Mouse (Mus musculus) thymus, postnatal 36 days (tissue): Measurements from ENCODE around the gene Dclk2.

Experiments used
- DNase-seq, 2 experiments: peaks; one replicate each; pipeline ENCODE4 v3.0.0; 2022; ENCODE audit warnings: mixed read lengths in 2 of 2

Gene Dclk2

DNA sequence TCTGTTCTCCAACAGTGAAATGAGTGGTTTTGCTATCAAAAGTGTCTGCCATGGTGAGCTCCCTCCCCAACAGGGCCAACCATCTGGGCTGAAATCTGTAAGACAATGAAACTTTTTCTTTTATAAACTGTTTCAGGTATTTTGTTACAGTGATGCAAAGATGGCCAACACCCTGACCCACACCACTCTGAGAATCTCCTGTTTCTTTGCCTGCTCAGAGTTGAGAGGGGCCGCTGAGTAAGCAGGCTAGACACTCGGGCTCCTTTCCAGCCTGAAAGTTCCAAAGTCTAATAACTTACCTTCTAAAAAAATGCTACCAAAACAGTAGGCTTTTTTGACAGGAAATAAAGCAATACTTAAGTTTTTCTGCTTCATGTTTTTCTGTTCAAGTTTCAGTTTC lies 78.2 kb downstream of the Dclk2 start:
- DNase-seq, result no peak

DNA sequence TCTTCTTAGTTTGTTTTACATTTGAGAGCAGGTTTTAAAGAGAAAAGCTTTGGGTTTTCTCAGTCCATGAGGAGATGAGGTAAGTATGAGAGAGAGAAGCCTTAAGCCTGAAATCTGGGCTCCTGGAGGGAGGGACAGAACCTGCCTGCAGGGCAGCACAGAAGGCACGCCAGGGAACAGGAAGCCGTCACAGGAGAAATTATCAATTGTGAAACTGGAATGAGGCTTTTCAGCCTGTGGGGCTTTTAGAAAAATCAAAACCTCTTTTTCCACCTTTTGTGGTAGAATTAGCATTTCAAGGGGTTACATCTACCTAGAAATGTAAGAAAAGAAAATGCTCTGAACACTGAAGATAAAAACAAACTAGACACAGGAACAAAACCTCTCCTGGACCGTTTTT lies 81.0 kb downstream of the Dclk2 start:
- no peak for DNase-seq

DNA sequence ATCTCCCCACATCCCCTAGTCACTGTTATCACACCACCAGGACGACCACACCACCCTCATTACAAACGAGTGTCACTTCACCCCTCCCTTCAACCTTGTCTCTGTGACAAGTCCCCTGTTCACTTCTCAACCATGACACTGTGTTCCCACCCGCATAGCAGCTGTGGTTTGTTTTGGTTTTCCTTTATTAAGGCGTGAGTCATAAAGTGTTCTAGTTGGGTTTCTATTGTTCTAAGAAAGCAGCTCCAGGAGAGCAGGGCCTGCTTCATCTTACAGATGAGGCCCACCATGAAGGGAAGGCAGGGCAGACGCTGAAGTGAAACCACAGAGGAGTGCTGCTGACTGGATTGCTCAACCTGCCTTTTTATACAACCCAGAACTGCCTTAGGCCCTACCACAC lies 83.3 kb downstream of the Dclk2 start:
- no peak for DNase-seq

DNA sequence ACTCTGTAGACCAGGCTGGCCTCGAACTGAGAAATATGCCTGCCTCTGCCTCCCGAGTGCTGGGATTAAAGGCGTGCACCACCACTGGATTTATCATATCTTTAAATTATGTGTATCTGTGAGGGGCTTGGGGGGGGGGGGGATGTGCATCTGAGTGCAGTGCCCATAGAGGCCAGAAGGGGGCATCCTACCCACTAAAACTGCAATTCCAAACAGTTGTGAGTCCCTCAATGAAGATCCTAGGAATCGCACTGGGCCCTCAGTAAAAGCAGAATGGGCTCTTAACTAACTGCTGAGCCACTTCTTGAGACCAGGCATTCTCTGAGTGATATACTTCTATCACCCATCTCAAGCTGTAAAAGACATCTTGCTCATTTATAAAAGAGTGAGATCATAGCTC lies 85.5 kb downstream of the Dclk2 start:
- peak in 1 of 2 experiments; percentile 29 for DNase-seq

DNA sequence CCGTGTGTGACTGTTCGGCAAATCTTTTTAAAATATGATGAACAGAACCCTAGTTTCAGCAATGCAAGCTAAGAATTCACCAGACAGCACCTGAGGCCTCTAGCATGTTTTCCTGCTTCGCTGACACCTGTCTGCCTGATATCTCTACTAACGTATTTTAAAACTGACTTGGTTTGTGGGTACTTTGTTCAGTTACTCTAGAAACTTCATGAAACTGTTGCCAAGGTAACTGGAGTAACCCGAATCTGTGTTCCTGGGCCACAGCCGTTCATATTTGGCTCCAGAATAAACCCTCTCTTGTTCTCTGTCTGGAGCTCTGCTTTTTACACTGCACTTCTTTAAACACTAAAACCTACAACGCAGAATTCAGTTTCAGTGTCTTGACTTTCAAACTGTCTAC lies 86.3 kb downstream of the Dclk2 start:
- DNase-seq, result peak; percentile 29 to 47

DNA sequence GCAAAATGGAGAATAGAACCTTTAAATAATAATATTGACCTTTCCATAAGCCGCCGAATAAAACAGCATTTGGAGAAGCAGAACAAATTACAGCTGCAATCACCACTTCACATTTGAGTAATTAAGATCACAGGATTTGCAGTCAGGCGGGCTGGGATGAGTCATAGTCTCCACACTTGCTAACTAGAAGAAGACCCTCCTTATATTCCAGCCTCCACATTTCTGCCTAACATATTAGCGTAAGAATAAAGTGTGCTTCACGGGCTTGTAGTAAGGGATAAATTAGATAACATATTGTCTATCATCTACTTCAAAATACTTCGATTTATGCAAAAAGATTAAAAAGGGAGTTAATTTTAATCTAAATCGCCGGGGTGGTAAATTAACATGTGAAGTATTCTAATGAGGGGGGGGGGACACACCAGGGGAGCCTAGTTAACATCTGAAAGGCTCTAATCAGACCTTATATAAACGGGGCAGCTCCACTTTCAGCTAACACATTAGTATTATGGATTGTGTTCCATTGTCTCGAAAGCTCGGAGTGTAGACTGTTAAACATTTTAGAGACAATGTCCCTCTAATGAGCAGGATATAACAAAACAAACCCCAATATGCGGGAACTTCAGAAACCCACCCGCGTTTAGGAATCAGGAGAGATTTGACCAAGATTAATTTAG lies 87.9 kb downstream of the Dclk2 start:
- no peak for DNase-seq

DNA sequence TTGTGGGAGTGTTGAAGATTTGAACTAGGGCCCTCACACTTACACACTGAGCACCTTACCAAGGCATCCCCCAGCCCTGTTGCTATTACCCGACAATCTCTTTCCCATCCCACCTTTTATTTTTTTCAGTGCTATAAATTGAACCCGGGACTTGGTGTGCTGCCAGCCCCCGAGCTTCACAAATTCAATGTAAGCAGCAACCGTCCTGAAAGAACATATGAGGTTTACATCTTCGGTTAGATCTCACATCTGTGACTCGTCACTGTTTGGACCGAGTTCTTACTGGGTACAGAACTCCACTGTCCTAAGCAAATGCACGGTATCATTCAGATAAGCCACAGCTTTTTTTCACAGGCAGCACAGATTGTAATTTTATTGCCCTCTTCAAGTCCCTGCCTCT lies 88.5 kb downstream of the Dclk2 start:
- DNase-seq, result no peak

DNA sequence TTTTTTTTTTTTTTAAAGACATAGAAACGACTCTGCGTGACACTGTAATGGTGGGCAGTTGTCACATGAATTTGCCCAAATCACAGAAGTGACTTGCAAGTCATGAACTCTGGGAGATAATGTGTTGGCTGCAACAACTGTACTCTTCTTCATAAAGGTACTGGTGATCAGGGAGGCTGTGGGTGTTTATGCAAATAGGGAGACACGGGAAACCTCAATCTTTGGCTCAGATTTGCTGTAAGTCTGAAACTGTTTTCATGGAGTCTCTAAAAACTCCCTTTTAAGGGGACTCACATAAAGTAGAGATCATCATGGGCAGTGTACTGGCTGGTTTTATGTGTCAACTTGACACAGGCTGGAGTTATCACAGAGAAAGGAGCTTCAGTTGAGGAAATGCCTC lies 93.1 kb downstream of the Dclk2 start:
- DNase-seq, result no peak

DNA sequence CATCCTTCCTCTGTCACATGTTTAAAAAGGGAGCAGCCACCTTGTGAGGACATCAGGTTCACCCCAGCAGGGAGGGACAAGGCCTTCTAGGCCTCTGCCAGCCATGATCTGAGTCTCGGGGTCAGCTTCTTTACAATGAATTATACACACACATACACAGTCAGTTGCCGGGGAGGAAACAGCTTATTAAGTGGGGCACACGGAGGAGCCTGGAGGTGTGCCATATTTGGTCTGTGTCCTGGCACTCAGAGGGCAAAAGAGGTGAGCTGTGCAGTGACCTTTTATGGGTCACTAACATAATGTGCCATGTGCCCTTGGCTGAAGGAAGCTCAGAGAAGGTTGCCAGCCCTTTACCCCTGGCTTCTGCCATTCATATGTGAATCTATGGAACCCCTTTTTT lies 99.3 kb downstream of the Dclk2 start:
- DNase-seq, result no peak

DNA sequence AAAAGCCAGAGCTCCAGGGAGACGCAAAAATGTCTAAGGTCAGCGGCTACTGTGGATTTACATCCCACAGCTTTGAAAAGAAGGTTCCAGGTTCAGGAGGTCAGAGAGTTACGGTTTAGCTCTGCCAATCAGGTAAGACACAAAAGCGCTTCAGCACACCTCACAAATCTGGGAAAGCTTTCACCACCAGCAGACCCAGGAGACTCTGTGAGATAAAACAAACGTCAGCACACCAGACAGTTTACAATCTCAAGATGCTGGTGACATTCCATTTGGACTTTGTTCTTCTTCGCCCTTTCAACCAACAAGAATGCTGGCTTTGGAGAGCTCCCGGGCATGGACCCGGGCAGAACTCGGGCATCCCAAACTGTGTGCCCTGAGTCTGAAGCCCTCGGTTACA lies 100.3 kb downstream of the Dclk2 start:
- no peak for DNase-seq

DNA sequence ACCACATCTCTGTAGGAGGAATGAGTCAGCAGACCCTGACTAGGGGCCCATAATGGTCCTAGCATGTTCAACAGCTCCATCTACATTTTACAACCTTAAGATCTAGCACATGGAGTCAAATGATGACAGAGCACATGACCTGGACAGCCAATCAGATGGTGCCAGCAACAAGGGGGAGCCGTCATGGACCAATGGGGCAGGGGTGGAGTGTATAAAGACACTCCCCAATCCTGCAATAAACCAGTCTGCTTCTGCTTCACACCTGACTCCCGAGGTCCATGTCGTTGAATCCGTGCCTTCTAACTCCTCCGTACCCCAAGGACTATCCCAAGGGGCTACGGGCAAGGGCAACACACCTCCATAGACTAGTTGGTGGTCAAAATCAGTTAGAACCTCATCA lies 101.3 kb downstream of the Dclk2 start:
- DNase-seq, result no peak

DNA sequence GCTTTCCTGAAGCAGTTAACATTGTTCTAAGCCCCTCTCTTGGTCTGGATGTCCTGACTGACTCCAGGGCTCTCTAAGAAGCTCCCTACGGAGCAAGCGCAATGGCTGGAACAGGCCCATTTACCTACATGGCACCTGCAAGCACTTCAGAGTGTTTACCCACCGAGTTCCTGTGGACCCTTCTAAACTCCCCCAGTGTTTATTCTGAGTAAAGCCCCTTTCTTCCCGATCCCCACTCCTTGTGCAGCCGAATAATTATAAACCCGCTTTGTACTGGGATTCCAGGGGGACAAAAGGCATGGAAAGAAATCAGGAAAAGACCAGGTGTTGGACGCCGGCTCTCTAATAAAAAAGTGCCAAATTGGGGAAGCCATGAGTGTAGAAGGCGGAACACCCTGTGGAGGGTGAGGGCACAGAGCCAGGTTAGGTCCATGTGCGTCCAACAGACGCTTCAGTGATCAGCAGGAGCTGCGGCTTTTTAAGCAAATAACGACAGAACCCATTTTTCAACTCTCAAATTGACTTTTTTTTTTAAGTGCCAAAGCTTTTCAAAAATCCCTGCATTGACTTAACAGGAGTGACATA lies 102.6 kb downstream of the Dclk2 start:
- no peak for DNase-seq

DNA sequence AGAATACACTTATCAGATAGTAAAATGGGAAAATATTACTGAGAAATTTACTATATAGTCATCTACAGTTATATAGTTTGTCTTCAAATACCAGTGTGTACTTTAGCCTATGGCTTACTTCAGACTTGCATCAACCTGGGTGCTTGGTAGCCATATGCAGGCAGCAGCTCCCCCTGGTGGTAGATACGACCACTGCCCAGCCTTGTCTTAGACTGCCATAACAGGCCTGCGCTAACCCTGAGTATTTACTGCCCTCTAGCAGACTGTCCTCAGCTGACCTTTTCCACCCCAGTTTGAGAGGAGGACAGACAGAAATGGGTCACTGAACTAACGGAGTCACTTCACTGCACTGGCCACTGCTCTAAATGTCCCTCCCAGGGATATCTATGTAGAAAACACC lies 108.0 kb downstream of the Dclk2 start:
- peak; percentile 72 to 77 for DNase-seq

DNA sequence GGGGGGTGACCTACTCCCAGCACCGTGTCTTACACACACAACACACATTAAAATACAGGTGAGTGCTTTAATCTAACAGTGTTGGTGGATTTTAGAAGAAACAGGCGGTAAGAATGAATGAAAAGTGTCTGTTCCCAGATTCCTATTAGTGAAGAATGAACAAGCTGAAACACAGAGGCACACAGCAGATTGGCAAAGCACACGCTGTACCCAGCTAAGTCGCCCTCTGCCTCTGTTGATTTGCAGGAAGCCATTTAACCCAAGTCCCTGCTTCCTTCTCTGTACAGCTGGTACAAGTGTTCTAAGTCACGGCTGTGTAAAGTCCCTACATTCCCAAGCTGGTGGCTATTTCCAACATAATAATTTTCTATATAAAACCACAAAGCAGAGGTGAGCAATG lies 109.7 kb downstream of the Dclk2 start:
- no peak for DNase-seq

DNA sequence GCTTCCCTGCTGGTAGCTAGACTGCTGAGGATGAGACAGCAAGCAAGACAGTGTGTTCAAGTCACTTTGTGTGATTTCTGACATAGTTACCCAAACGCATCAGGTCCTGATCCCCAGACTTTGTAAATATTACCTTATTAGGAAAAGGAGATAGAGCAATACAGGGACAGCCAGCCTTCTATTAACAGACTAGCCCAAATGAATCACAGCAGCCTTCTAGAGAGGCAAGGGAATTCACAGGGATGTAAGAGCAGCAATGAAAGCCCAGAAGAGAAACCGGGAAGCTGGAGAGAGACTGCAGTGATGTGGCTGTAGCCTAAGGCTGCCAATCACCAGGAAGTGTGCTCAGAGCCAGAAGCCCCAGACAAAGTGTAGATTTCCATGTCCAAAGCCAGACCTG lies 111.0 kb downstream of the Dclk2 start:
- DNase-seq, result no peak

DNA sequence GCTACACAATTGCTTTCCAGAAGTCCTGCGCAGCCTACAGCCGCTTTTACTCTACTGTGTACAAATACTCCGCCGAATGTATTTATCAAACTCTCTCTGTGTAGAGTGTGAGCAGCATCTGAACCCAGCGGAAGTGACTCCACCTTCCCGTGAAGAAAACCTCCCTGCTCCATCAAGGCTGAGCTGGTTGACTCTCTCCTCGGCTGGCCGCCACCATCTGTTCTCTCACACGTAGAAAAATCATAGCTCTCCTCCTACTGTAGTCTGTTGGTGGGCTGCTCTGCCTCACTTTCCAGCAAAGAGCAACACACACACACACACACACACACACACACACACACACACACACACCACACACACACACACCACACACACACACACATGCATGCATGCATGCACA lies 111.5 kb downstream of the Dclk2 start:
- DNase-seq, result no peak

DNA sequence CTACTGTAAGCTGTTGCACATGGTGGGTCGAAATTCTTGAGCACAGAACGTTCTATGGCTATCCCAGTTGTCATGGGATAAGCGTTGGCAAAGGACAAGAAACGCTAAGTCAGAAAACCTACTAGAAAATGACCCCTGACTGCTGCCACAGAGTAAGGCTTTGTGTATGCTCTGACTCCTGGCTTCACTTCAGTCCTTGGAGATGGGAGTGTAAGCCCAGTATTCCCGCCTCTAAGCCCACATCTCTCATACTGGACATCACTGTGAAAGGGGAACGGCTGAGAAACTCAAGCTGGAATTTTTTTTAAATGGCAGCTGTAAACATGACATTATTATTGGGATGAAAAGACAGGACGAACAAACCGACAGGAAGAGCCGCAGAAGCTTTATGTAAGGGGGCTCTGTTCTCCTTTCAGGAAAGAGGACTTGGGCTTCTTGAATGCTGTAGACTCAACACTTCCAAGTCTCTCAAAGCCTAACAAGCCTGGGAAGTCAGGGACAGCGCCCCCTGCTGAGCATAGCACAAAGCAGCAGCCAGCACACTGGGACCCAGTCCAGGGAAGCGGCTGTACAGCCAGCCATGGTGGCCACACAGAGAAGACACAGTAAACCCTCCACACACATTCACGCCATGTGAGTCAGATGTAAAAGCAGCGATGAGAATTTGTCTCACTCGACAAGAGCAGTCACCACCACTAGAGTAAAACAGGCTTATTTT lies 112.7 kb downstream of the Dclk2 start:
- peak in 1 of 2 experiments; percentile 25 for DNase-seq

DNA sequence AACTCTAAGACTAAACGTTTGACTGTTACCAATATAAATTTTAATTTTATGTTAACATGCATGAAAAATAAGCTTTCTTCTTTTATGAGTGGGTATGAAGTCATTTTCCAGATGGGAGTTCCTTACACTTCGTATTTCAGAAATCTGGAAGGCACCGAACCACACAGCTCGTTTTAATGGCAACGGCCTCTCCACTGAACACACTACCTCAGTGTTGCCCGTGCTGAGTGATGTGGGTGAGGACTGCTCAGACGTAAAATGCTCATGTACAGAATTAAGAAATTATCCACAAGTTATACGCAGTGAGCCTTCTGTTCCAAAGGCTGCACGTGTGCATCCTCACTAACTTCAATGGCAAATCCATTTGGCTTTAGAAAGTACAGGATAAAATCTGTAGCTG lies 113.8 kb downstream of the Dclk2 start:
- DNase-seq, result no peak

DNA sequence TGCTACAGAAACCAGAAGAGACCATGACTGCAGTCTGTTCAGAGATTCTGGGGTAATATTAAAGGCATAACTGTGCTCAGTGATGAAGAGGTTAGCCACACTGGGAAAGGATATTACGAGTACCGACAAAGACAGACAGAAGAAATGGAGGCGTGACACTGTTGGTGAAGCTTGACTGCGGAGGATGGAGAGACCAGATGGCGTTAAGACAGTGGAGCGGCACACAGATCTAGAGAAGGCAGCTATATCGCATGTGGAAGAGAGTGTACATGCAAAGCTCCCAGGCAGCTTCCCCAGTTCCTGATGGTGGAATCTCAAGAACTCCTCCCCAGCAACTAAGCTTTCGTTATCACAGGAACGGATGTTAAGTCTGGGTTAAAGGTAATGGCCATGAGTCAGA lies 116.4 kb downstream of the Dclk2 start:
- DNase-seq, result no peak

DNA sequence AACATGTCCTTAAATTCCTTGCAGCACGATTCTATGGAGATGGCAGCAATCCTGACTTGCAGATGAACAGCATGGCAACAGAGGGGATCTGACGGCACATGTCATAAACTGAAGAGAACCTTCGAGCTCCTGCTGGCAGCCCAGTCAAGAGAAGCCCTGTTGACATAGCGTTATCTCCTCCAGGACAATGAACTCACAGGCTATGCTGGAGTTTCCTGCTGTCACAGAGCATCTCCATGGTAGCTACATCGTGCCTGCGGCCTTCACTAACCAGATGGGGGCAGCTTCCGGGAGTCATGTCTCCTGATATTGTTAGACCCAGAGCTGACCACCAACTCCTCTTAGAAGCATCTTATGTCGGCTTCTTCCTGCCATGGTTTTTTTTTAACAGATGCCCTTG lies 117.8 kb downstream of the Dclk2 start:
- DNase-seq, result no peak

DNA sequence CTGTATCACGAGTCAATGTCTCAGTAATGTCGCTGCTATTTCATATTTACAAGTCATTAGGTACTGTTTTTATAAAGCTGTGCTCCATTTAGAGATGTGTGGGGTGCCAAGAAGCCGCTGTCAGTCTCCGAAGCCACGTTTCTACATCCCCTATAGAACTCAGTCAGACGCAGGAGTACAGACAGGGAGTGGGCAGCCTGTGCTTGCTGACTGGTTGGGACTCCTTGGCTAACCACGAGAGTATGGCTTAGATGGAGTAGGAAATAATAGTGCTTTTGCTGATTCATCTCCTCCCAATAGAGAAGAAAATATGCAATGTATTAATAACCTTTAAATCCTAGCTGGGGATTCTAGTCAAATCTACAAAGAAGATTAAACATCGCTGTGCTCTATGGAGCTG lies 119.8 kb downstream of the Dclk2 start:
- DNase-seq, result no peak

DNA sequence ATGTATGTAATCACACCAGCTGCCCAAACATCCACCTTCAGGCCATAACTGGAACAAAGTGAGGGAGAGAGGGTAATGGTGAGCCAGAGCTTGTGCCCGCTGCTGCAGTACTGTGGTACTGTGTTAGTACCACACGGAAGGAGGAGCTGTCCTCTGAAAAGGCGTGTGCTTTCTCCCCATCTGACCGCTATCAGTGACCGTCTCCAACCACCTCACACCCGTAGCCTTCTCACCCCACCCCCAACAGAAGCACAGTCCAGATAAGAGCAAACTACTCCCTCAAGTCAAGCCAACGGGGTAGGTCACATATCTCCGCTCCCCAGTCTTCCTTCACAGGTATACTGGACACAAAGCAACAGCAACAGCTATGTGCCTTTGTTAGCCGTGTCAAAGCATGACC lies 121.6 kb downstream of the Dclk2 start:
- DNase-seq, result no peak

DNA sequence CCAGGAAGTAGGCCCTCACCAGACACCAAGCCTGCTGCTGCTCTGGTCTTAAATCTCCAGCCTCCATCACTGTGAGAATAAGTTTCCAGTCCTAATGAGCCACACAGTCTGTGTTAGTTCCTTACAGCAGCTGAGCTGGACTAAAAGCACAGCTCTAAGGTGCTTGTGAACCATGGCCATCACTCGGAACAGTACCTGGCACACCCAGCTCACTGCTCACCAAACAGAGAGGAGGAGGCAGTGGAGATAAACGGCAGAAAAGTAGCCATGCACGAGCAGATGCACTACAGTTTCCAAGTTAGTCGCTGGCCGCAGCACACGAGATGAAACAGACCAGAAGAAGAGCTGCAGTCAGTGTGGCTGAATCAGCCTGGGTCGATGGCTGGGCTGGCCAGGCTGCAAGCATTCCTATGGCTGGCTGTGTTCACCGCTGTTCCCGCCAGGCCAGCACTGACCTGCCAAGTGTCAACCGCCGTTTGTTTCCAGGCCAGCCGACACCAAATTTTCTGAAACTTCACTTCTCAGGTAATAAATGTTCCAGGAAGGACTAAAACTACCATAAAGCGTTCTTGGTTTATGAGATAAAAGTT lies 122.7 kb downstream of the Dclk2 start:
- no peak for DNase-seq

DNA sequence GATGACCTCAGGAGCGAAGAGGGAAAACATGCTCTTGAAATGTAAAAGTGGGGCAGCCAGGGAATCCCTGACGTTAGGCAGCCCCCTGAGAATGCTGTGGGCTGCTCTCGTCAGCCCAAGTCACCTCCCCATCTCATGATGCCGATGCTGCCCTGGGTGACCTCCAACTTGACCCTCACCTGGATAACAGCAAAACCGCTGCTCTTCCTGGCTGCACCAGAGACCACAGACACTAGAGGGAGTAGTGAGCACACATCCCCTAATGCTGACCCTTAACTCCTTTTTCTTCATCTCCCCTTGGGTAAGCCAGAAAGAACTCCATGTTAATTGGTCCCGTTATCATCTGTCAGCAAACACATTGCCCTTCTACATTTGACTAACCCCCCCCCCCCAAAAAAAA lies 123.9 kb downstream of the Dclk2 start:
- peak in 1 of 2 experiments; percentile 22 for DNase-seq
